Mouse (Mus musculus) spleen, postnatal 10 days (tissue): ENCODE measurements around the gene Blmh.

Source experiments
- DNase-seq, 2 experiments: peaks; one replicate each; pipeline ENCODE4 v3.0.0; 2021 to 2022; ENCODE audit warnings: low spot score in 2 of 2

Blmh gene

GRCm38 (mm10) chr11:76924759-76925236, at the start of gene Blmh:
Blmh (plus strand) TSS chr11:76924809.
- no peak for DNase-seq

GRCm38 (mm10) chr11:76879816-76880215, 44.8 kb upstream of the Blmh start:
- peak in 1 of 2 experiments; percentile 21 for DNase-seq

- no peak for DNase-seq
These were observed 40.2 kb upstream of the Blmh start for GRCm38 (mm10) chr11:76884451-76884850.

GRCm38 (mm10) chr11:76889339-76890164, 35.1 kb upstream of the Blmh start:
- DNase-seq = peak in 1 of 2 experiments; percentile 29

GRCm38 (mm10) chr11:76891171-76891570, 33.4 kb upstream of the Blmh start:
- DNase-seq = no peak

GRCm38 (mm10) chr11:76891738-76892349, 32.8 kb upstream of the Blmh start:
- no peak for DNase-seq

GRCm38 (mm10) chr11:76892972-76893371, 31.6 kb upstream of the Blmh start:
- DNase-seq = no peak

- DNase-seq = no peak
These were observed 31.0 kb upstream of the Blmh start for GRCm38 (mm10) chr11:76893570-76893969.

- DNase-seq = peak in 1 of 2 experiments; percentile 44
These were observed 30.4 kb upstream of the Blmh start for GRCm38 (mm10) chr11:76894240-76894639.

GRCm38 (mm10) chr11:76896360-76896759, 28.2 kb upstream of the Blmh start:
- DNase-seq = no peak

- DNase-seq = no peak
These were observed 27.5 kb upstream of the Blmh start for GRCm38 (mm10) chr11:76897126-76897525.

- DNase-seq = no peak
These were observed 26.7 kb upstream of the Blmh start for GRCm38 (mm10) chr11:76897871-76898270.

- no peak for DNase-seq
These were observed 25.9 kb upstream of the Blmh start for GRCm38 (mm10) chr11:76898751-76899150.

- DNase-seq = no peak
These were observed 24.6 kb upstream of the Blmh start for GRCm38 (mm10) chr11:76899758-76900738.

- DNase-seq = no peak
These were observed 22.8 kb upstream of the Blmh start, which contains the start of gene Tmigd1 for GRCm38 (mm10) chr11:76901579-76902361. Tmigd1 (plus strand) TSS chr11:76902159.

- no peak for DNase-seq
These were observed 20.3 kb upstream of the Blmh start for GRCm38 (mm10) chr11:76904340-76904739.

GRCm38 (mm10) chr11:76908651-76909050, 16.0 kb upstream of the Blmh start:
- no peak for DNase-seq

GRCm38 (mm10) chr11:76911325-76912054, 13.1 kb upstream of the Blmh start:
- no peak for DNase-seq

GRCm38 (mm10) chr11:76912055-76912395, 12.6 kb upstream of the Blmh start:
- DNase-seq = no peak

GRCm38 (mm10) chr11:76914366-76914765, 10.2 kb upstream of the Blmh start:
- DNase-seq = no peak
